Mouse (Mus musculus): ENCODE data around the gene Gna13.

DNA sequence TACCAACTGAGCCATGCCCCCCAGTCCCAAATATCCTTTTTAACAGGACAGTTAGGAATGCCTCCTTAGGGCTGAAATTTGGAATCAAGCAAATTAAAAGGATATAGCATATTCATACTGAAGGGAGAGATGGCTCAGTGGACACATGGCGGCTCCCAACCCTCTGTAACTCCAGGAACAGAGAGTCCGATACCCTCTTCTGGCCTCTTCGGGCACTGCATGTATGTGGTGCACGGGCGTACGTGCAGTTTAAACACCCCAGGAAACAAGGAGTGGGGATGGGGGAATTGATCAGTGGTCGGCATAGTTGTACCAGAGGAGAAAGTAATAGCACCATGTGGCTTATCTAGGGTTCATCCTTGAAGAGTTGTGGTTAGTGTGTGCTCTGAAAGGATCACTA, 82.0 kb downstream of the Gna13 start:
- TF ChIP-seq CTCF (IDR thresholded peaks at IDR 0.05; ENCODE audit: insufficient read depth, low read depth, low read length) (no peak), POLR2A (IDR thresholded peaks at IDR 0.05; ENCODE audit: insufficient read depth, low read depth, low read length) (no peak)
